Mouse (Mus musculus): ENCODE measurements around the gene Ccdc33.

The Ccdc33 gene

DNA sequence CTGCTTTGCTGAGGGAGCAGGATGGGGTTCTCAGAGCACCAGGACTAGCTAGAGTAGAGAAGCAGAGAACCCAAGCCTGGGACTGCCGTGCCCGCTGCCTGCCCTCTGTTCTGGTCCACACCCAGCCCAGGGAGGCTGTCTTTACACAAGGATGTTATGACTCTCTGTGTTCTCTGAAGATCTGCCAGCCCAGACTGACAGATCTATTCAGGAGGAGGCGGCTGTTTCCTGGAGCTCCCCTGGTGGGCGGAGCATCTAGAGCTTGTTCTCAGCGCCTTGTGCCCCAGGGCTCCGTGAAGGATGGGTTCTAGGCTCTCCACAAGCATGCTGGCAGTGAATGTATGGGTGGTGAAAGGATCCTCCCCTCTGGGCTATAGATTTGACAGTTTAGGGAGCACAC lies 21.3 kb upstream of the Ccdc33 start:
- TF ChIP-seq GATA4 (IDR thresholded peaks at IDR 0.05; ENCODE audit: insufficient replicate concordance, low read length), result no peak

DNA sequence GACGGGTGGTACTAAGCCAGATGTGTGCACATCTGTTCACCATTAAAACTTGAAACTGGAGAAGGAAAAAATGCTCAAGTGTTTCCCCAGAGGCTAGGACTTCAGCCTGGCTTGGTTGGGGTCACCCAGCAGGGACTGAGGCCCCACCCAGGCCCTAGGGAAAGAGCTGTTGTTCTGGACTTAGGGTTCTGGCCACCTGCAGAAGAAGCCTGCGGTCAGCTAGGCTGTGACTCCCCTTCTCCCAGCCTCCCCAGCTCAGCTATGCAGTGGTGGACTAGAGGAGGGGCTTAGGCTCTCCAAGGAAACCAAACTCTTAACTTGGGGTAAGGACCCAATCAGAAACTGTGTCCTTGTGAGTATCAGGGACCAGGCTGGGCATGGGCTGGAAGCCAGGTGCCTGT lies 17.3 kb upstream of the Ccdc33 start:
- TF ChIP-seq GATA4 (IDR thresholded peaks at IDR 0.05; ENCODE audit: insufficient replicate concordance, low read length), result no peak

DNA sequence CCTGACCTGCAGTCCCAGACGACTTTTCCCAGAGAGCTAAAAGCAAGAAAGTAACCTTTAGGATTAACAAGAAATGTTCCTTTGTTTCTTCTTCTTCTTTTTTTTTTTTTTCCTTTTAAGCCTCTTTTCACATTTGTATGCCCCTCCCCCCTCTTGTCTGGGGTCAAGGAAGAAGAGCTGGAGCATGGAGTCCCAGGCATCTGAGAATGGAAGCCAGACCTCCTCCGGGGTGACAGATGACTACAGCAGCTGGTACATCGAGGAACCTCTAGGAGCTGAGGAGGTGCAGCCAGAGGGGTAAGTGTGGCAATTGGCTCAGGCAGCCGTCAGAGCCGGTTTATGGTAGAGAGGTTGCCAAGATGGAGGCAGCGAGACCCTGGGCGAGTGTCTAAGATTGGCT lies 16.3 kb upstream of the Ccdc33 start:
- no peak for TF ChIP-seq GATA4 (IDR thresholded peaks at IDR 0.05; ENCODE audit: insufficient replicate concordance, low read length)

DNA sequence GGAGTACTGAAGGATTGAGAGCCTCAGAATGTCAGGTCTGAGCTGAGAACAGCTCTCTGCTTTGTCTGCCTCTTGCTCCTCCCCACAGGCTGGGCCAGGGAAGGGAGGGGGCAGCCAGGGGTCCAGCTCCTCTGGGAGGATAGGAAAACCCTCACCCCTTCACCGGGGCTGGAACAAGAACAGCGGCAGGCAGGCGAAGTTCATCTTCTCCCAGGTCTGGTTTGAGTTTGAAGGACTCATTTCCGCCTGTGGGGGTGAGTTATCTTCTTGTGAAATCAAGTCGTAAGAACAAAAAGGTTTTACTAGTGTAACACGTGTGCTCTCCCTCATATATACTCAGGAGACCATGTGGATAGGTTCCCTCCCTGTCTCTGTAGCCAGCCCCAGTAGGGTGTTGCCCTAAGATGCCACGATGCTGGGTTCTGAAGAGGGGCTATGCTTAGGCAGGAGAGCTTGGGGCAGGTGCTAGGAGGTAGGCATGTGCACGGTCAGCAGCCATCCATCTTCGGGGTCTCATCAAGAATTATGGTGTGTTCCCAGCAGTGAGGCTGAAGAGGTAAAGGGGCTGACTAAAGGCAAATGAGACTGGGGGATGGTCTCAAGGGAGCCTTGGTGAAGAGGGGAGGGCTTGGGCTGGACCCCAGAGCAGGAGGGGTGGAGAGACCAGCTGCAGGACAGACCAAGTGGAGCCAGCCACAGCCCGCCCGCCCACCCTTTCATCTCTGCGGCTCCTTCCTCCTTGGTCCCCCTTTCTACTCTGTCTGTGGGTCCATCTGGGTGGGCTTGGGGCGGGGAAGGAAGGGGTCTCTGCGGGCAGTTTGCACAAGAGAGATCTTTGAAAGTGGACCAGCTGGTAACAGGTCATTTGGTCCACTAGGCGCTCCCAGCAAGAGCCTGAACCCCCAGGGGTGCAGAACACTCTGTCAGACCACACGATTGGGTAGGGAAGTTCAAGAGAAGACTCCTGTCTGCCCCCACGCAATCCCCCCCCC lies 15.6 kb upstream of the Ccdc33 start:
- no peak for TF ChIP-seq GATA4 (IDR thresholded peaks at IDR 0.05; ENCODE audit: insufficient replicate concordance, low read length)

DNA sequence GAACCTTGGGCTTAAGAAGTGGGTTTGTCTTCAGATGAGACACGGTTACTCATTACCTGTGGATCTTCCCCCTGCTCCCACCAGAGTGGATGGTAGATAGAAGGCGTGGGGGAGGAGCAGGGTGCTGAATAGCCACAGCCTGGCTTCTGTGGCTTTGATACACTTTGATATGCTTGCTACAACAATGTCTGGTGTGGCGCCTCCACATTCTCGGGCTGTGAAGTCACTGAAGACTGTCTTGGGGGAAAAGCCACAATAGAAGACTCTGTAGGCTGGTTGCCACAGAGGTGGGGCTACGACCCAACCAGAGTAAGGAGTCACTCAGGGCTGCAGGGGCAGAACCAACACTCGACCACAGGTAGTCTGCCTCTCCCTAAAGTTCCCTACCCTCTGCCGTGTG lies 13.1 kb upstream of the Ccdc33 start:
- no peak for TF ChIP-seq GATA4 (IDR thresholded peaks at IDR 0.05; ENCODE audit: insufficient replicate concordance, low read length)

DNA sequence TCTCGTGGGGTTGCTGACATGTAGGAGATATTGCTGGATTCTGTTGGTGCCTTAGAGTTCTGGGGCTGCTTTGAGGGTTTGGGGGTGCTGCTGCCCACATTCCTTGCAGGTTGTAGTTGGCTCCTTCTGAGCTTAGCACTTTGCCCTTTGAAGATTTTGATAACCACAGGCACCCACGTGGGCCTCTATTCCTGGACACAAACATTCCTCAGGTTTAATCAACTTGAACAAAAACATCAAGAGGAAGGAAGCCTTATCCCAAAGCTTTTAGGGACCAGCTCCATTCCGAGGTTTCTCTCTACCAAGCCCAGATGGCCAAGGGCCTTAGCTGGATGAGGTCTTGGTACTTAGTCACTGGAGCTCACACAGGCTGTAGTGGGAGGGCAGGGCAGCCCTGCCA lies 12.3 kb upstream of the Ccdc33 start:
- no peak for TF ChIP-seq GATA4 (IDR thresholded peaks at IDR 0.05; ENCODE audit: insufficient replicate concordance, low read length)

DNA sequence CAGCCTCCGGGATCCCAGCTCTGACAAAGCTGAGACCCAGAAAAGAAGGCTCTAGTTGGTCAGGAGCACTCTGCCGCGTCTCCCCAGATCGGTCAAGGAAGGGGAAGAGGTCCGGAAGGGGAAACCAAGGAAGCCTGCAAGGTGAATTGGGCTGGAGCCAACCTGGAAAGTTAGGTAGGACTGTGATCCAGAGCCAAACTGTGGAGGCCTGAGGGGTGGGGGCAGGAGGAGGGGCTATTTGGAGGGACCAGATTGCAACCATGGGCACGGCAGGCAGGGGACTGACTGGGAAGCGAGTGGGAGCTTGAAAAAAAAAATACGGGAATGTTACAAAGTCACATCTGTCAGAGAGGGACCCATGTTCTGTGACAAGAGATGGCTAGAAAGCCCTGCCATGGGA lies 10.9 kb upstream of the Ccdc33 start:
- no peak for TF ChIP-seq GATA4 (IDR thresholded peaks at IDR 0.05; ENCODE audit: insufficient replicate concordance, low read length)

DNA sequence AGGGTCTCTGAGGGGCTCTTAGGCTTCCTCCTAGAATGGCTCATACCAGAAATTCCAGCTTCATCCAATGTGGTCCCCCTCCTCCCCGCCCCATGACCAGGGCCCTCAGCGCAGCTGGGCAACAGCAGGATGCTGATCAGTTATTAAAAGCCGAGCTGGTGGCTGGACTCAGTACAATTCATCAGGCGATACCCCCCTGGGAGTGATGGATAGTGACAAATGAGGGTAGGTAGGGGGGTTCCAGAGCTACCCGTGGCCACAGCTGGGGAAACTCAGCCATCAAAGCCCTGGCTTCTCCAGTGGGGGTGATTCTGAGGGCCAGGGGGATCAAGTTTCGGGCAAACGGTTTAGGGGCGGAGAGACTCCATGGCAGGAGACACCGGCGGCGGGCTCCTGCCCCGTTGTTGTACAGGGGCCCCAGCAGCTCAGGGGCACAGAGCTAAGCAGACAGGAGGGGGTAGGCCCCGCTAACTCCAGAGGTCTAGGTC lies 10.3 kb upstream of the Ccdc33 start:
- no peak for TF ChIP-seq GATA4 (IDR thresholded peaks at IDR 0.05; ENCODE audit: insufficient replicate concordance, low read length)

DNA sequence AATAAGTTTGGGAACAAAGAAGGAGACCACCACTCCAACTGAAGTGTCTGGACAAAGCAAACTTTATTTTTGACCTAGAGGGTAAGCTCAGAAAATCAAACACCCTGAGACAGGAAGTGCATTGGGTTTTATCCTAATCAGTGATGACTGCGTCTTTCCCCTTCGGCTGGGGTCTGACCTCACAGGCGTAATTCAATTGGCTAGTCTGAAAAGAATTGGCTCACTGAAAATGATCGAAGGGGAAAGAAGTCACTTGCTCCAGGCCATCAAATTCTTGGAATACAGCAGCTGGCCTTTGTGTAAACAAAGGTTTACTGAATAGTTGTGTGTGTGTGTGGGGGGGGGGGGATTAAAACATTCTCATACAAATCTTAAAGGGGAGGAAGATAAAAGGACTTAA lies 7.2 kb upstream of the Ccdc33 start:
- no peak for TF ChIP-seq GATA4 (IDR thresholded peaks at IDR 0.05; ENCODE audit: insufficient replicate concordance, low read length)

DNA sequence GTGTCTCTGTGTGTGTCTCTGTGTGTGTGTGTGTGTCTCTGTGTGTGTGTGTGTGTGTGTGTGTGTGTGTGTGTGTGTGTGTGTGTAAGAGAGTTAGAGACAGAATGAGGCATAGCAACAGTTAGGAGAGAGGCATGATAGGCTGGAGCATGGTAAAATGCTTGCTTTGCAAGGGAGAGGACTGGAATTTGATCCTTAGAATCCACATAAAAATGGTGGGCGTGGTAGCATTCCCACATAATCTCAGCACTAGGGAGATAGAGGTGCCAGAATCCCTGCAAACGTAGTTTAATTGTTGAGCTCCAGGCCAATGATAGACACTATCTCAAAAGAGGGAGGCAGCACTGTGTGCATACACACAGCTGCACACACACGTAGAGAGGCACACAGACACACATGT lies 6.5 kb upstream of the Ccdc33 start:
- no peak for TF ChIP-seq GATA4 (IDR thresholded peaks at IDR 0.05; ENCODE audit: insufficient replicate concordance, low read length)

DNA sequence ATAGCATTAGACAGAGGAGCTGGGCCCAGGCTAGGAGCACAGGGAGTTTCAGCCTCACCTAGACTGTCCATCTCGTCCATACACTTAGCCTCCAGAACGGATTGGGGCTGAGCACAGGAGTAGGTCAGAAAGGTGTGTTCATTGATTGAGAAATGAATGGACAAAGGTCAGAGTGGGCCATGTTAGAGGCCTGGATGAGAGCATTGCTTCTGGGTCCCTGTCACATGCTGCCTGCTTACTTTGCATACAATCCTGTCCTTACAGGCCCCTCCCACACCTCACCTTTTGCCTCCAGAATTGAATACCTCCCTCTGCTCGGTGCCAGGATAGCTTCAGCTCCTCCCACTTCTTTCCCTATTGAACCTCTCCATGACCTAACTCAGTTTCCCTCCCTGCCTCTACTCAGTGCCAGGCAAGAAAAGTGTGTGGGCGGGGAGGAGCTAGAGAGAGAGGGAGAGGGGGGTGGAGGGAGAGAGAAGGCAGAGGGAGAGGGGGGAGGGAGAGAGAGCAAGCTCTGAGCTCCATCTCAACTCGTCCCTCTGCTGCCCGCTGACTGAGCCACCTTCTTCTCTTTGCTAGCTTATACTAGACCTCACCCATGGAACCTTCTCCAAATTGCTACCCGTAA lies 2.5 kb downstream of the Ccdc33 start:
- TF ChIP-seq GATA4 (IDR thresholded peaks at IDR 0.05; ENCODE audit: insufficient replicate concordance, low read length), result no peak

DNA sequence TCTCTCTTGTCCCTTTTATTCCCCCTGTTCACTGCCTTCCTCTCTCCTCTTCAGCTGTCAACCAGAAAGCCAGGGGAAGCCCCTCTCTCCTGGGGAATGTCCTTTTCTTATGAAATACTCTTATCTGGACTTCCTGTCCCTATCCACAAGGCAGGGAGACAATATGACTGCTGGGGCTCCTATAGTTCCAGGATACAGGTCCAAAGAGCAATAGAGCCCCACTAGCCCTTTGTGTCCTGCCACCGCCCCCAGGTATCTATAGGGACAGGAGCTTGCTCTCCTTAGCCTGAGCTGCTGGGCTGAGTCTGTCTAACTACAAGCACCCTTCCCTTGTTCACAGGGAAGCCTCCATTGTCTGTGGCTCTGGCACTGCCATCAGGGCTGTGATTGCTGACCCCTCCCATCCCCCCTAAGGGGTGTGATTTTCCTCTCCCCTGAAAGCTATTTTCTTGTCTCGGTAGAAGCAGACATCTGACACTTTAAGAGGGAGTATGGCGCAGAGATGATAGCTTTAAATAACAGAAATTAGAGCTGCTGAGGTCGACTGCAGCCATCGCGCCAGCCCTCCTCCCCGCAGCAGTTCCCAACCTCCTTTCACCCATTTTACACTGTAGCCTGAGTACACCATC lies 3.2 kb downstream of the Ccdc33 start:
- TF ChIP-seq GATA4 (IDR thresholded peaks at IDR 0.05; ENCODE audit: insufficient replicate concordance, low read length), result no peak

DNA sequence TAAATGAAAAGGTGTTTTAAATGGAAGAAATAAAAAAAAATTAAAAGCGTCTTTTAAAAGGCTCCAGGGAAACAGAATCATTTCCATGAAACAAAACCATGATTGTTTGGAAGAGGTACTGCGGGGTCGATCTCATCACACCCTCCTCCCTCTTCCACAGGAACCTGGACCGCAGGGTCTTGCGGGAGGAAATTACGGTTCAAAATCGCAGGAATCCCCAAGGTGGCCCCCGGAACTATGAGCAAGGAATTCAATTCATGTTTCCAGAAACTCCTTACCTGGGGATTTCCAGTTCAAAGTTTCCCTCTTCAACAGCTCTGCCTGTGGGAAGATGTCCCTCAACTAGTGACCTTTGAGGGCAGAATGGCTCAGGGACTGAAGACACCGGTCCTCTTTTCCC lies 4.6 kb downstream of the Ccdc33 start:
- TF ChIP-seq GATA4 (IDR thresholded peaks at IDR 0.05; ENCODE audit: insufficient replicate concordance, low read length), result no peak

DNA sequence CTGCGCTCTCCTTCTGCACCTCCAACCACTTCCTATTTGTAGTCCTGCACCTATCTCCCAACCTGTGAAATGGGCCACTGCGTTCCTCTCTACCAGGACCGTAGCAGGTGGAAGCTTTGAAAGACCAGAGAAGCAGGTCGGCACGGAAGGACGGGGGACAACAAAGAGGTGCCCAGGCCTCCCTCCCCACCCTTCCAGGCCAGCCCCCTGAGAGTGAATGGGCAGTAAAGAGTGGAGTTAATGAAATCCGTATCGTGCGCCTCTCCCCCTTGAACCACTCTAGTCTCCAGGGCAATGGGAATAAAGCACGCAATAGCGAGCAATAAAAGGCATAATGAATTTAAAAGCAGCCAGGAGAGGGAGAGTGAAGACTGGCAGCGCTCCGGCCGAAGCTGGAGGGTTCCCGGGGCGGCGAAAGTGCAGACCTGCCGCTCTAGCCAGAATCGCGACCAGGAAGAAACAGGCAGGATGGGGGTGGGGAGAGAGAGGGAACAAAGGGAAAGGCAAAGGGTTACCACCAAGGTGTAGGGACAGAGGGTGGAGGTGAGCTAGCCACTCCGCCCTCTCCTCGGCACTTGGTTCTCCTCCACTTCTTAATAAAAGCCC lies 5.2 kb downstream of the Ccdc33 start:
- TF ChIP-seq GATA4 (IDR thresholded peaks at IDR 0.05; ENCODE audit: insufficient replicate concordance, low read length), result no peak

DNA sequence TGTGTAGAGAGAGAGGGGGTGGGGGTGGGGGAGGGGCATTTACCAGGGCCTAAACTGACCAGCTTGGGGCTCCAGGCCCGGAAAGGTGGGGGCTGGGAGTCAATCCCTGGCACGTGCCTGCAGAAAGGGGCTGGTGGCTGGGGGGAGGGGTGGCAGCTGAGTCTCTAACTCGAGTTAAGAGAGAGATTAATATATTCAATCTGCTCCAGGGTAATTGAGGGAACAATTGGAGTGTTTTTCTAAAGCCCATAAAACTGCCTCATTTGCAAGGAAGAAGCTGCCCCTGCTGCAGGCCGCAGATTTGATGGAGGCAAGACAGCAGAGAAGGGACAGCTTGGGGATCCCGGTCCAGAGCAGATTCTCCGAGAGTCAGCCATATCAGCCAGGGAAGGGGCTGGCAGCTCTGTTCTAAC lies 5.8 kb downstream of the Ccdc33 start:
- no peak for TF ChIP-seq GATA4 (IDR thresholded peaks at IDR 0.05; ENCODE audit: insufficient replicate concordance, low read length)

Measured in liver, adult (tissue).